Mouse (Mus musculus): Measurements from ENCODE around the gene Xab2. TPM values are rescaled to one million over a fixed set of nuclear protein-coding genes. Genes with fewer than 3 reads are reported as not detected.

Gene Xab2
- total RNA-seq, 2 experiments from 2014 or later = 20.9 to 21.3 TPM

Other genes starting within 250 kb of the Xab2 start
- gene Arhgef18, start 228.3 kb downstream of the Xab2 start, total RNA-seq (2021) = 10 to 100 TPM; 17.3 to 19.8 TPM
- 1 to 10 TPM; 4.1 to 4.5 TPM for gene Pex11g, start 153.6 kb downstream of the Xab2 start, total RNA-seq (2021)
- under 1 TPM in 1 of 2 experiments, not detected in 1; 0.32 TPM for gene Tex45, start 150.5 kb downstream of the Xab2 start, total RNA-seq (2021)
- gene Zfp358, start 128.2 kb downstream of the Xab2 start, total RNA-seq (2021) = 10 to 100 TPM; 24.6 to 26.1 TPM
- 10 to 100 TPM; 26.4 to 29.0 TPM for gene Mcoln1, start 120.9 kb downstream of the Xab2 start, total RNA-seq (2021)
- gene Pnpla6, start 105.9 kb downstream of the Xab2 start, total RNA-seq (2021) = 10 to 100 TPM; 15.1 to 15.9 TPM
- gene C330021F23Rik, start 53.3 kb downstream of the Xab2 start, total RNA-seq (2021) = 1 to 10 TPM; 1.1 to 2.2 TPM
- 1 to 10 TPM; 1.5 to 2.9 TPM for gene Camsap3, start 34.0 kb downstream of the Xab2 start, total RNA-seq (2021)
- gene Pet100, start 232 bp upstream of the Xab2 start, total RNA-seq (2021) = 10 to 100 TPM; 72.5 to 77.7 TPM
- not detected for gene Pcp2, start 4.2 kb upstream of the Xab2 start, total RNA-seq (2021)
- 10 to 100 TPM; 15.4 to 17.3 TPM for gene Stxbp2, start 9.6 kb upstream of the Xab2 start, total RNA-seq (2021)
- gene Retn, start 34.5 kb upstream of the Xab2 start, total RNA-seq (2021) = not detected
- under 1 TPM in 1 of 2 experiments, not detected in 1; 0.23 TPM for gene Mcemp1, start 44.4 kb upstream of the Xab2 start, total RNA-seq (2021)
- gene Fcor, start 51.0 kb upstream of the Xab2 start, total RNA-seq (2021) = under 1 TPM; 0.81 to 0.86 TPM
- gene Trappc5, start 55.0 kb upstream of the Xab2 start, total RNA-seq (2021) = 10 to 100 TPM; 16.8 to 19.8 TPM
- gene Fcer2a, start 72.9 kb upstream of the Xab2 start, total RNA-seq (2021) = under 1 TPM in 1 of 2 experiments, not detected in 1; 0.18 TPM
- gene Clec4g, start 99.3 kb upstream of the Xab2 start, total RNA-seq (2021) = 1 to 10 TPM in 1 of 2 experiments, under 1 TPM in 1; 0.63 to 1.3 TPM
- not detected for gene Cd209a, start 127.7 kb upstream of the Xab2 start, total RNA-seq (2021)
- gene Cd209e, start 233.0 kb upstream of the Xab2 start, total RNA-seq (2021) = not detected

Measured in heart, postnatal 4 days (tissue).